16 mouse cellular contexts compared by ENCODE assay signal in the genomic region with DNA sequence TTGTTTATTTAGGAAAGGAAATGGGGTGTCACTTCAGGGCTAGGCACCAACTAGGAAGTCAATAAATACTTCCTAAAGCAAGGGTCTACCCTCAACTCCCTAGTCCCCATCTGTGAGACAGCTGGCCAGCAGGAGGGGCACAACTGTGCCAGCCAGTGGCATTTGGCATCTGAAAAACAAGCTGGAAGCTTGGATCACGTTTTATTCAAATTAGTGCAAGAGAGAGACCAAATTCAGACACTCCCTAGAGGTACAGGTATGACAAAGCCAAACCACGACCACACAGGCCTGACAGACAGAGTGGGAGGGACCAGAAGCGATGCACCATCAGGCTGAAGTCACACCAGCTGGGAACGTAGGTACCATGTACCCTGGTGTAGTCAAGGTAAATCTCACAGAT.
"Had no signal": no experiment of that assay in that cellular context is flagged by ENCODE, and none has a peak within 500 bp of the region (broad histone marks: within the 10 kb centered on the region; RNA-seq: fewer than 3 reads in every experiment).

No protein-coding gene starts in this region.

- H3K4me3 ChIP-seq: lung, embryonic 15.5 days; megakaryocyte, embryonic 14.5 days; neural tube, embryonic 12.5 days; stomach, embryonic 15.5 days had no signal

- H3K4me2 ChIP-seq: lung, embryonic 15.5 days; neural tube, embryonic 12.5 days; stomach, embryonic 15.5 days had no signal

- ATAC-seq: lung, postnatal 0 days had no signal

- H3K9me3 ChIP-seq: lung, embryonic 15.5 days; megakaryocyte, embryonic 14.5 days; neural tube, embryonic 12.5 days; stomach, embryonic 15.5 days had no signal

- H3K27ac ChIP-seq: liver, embryonic 14.5 days; lung, embryonic 15.5 days; macrophage; neural tube, embryonic 12.5 days; stomach, embryonic 15.5 days; stomach, postnatal 0 days had no signal

- H3K9ac ChIP-seq: liver, embryonic 14.5 days; lung, embryonic 15.5 days; neural tube, embryonic 12.5 days; stomach, embryonic 15.5 days had no signal

- DNase-seq: lung, adult 2 months; lung, postnatal 14 days; lung, postnatal 36 days; midbrain, embryonic 14.5 days; right cerebral cortex, postnatal 14 days; thymus, adult 2 months; thymus, postnatal 25 days; thymus, postnatal 4 days had no signal

- H3K27me3 ChIP-seq: lung, embryonic 15.5 days; neural tube, embryonic 12.5 days; stomach, embryonic 15.5 days had no signal

- H3K36me3 ChIP-seq: lung, embryonic 15.5 days; neural tube, embryonic 12.5 days; stomach, embryonic 15.5 days had no signal
